Mouse (Mus musculus) v-Abl transformed pro-B cells (cell line): ENCODE data around the gene Id3.

Experiments
- in situ Hi-C, 2 experiments: fragments of 400-800 bp; cut with MboI; formaldehyde crosslinking; loops; one replicate each; pipeline ENCODE4 v1.15.1; 2025; ENCODE audit not compliant: unreplicated experiment in 2 of 2

Gene Id3

DNA sequence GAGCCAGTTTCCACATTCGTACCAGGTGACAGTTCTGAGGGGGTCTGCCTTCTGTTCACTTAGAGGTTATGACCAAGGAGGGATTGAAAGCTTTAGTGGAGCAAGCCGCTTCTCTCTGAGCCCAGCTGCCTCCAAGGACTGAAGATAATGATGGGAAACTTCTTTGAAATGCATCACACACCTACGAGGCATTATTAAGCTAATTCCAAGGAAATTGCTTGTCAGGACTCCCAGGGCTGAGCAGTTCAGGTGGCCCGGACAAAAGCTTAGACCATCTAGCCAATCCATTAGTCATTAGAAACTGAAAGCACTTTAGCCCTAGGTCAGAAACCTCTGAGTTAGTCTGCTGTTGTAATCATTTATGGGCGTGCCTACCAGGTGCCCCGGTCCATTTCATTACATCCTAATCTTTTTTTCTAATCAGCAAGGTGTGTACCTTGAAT lies 3.4 kb downstream of the Id3 start:
- in situ Hi-C loops, result loop anchor here (5.0 kb wide), 1 partner anchor 74 kb away; no protein-coding TSS in a partner anchor

- in situ Hi-C loops, result loop anchor here (5.0 kb wide), 1 partner anchor 75 kb away; no protein-coding TSS in a partner anchor
These were observed 4.3 kb downstream of the Id3 start for GRCm38 (mm10) chr4:136147436-136148135.

DNA sequence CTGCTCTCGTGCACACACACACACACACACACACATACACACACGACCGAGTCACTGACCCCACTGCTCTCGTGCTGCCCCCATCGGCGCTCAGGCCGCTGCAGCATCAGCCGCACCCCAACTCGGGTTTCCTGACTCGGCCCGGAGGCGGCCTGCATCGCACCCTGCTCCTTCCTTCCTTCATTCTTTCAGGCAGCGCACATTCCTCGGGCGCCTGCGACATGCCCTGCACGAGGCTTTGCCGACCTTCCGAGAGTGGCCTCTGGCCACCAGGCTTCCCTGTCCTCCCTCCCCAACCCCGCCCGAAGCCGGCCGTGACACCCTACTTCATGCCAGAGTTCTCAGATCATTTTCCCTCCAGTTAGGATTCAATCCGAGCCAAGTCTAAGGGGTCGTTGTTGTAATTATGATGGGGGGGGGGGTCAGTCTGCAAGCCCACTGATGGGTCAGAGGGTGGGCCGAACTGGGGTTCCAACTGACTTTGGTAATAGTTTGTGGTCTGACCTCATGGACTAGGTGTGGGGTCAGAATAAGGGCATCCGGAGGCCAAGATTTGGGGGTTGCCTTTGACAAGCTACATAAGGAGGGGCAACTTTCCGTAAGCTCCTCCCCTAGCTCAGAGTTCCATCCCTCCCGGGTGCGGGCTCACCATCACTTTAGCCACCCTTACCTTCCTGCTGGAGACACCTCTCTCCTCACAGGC lies 5.2 kb downstream of the Id3 start:
- in situ Hi-C loops, result loop anchor here (5.0 kb wide), 1 partner anchor 76 kb away; no protein-coding TSS in a partner anchor

DNA sequence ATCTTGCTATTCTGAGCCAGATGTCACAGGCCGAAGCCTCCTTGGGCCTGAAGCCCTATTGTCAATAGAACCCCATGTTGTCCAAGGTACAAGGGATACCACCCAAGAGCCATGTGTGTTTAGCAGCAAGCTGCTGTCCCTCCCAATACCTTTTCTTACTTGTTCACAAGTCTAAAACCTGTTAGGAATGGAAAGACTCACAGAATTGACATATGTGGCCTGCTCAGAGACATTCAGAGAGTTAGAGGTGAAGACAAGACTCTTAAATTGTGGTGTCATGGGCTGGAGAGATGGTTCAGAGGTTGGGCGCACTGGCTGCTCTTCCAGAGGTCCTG lies 5.7 kb downstream of the Id3 start:
- in situ Hi-C loops, result loop anchor here (5.0 kb wide), 1 partner anchor 77 kb away; no protein-coding TSS in a partner anchor

- in situ Hi-C loops, result loop anchor here (5.0 to 10.0 kb wide), 4 partner anchors 77 to 345 kb away; no protein-coding TSS in a partner anchor
These were observed 6.4 kb downstream of the Id3 start for GRCm38 (mm10) chr4:136149734-136150133.

GRCm38 (mm10) chr4:136150596-136150995 lies 7.3 kb downstream of the Id3 start:
- in situ Hi-C loops, result loop anchor here (10.0 kb wide), 3 partner anchors 196 to 346 kb away; no protein-coding TSS in a partner anchor

GRCm38 (mm10) chr4:136152821-136153220 lies 9.5 kb downstream of the Id3 start:
- in situ Hi-C loops, result loop anchor here (10.0 kb wide), 3 partner anchors 198 to 348 kb away; no protein-coding TSS in a partner anchor

- in situ Hi-C loops, result loop anchor here (10.0 kb wide), 3 partner anchors 200 to 350 kb away; no protein-coding TSS in a partner anchor
These were observed 11.2 kb downstream of the Id3 start for GRCm38 (mm10) chr4:136154462-136154861.

GRCm38 (mm10) chr4:136158498-136158897 lies 15.2 kb downstream of the Id3 start:
- in situ Hi-C loops, result loop anchor here (10.0 kb wide), 3 partner anchors 204 to 354 kb away; no protein-coding TSS in a partner anchor

DNA sequence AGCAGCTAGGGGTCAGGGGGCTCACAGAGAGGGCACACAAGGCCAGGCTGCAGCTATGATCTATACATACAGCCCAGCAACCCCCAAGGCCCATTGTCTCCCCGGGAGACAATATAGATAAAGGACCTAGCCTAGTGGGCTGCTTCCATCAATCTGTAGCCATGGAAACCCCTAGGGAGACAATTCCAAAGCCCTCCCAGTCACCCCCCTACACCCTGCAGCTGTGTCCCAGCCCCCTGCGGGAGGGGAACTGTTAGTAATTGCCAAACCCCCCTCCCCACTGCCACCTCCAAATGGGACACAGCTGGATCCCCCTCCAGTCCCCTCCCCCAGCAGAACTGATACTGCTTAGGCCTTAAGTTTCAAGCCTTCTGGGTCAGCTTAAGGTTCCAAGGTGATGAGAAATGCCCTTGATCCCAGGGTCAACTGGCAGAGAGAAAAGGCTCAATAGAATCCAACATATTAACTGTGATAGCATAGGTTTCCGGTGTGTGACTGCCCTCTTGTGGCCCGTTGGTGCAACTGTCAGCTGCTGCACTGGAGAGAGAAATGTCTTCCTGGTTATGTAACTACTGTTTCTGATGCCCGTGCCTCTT lies 16.6 kb downstream of the Id3 start:
- in situ Hi-C loops, result loop anchor here (5.0 to 10.0 kb wide), 5 partner anchors 37 to 355 kb away; no protein-coding TSS in a partner anchor

DNA sequence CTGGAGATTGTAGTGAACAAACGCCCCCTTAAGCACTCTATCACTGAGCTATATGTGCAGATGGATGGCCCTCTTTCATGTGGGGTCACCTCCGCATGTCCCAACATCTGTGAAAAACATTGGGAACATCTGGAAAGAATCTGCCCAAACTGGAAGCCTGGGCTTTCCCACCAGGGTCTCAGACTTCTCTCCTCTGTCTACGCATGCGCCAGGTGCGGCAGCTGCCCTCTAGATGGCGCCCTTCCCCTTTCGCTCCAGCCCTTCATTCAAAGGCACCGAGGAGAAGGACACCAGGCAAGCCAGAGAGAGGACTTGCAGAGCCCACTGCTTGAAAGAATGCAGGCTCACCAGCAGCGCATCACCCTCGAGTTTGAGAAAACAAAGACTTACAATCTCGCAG lies 20.2 kb downstream of the Id3 start:
- in situ Hi-C loops, result loop anchor here (5.0 kb wide), 2 partner anchors 34 to 211 kb away; no protein-coding TSS in a partner anchor

DNA sequence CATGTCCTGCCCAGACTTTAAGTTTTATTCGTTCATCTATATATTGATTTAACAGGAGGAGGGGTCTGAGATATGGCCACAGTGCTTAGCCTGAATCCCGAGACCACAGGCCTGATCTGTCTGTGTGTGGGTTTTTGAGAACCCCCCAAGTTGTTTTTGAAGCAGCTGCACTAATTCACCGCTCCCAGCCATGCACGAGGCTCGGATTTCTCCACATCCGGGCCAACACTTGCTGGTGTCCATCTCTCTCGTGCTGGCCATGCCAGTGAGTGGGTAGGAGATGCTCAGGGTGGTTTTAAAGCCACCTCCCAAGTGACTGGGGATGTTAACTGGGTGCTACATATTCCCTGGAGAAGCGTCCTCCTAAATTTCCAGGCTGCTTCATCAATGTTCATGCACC lies 21.7 kb downstream of the Id3 start:
- in situ Hi-C loops, result loop anchor here (5.0 kb wide), 2 partner anchors 32 to 213 kb away; no protein-coding TSS in a partner anchor

DNA sequence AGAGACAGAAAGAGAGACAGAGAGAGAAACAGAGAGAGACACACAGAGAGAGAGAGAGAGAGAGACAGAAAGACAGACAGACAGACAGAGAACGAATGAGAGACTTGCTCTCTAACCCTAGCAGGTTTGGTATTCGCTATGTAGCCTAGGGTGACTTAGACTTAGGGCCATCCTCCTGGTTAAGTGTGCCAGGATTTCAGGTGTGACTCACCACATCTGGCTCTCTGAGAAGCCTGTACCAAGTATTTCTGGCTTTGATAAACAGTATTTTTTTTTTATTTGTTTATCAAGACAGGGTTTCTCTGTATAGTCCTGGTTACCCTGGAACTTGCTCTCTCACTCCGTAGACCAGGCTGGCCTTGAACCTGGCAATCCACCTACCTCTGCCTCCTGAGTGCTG lies 24.4 kb downstream of the Id3 start:
- in situ Hi-C loops, result no loop called here

GRCm38 (mm10) chr4:136170401-136170800 lies 27.1 kb downstream of the Id3 start:
- in situ Hi-C loops, result no loop called here

DNA sequence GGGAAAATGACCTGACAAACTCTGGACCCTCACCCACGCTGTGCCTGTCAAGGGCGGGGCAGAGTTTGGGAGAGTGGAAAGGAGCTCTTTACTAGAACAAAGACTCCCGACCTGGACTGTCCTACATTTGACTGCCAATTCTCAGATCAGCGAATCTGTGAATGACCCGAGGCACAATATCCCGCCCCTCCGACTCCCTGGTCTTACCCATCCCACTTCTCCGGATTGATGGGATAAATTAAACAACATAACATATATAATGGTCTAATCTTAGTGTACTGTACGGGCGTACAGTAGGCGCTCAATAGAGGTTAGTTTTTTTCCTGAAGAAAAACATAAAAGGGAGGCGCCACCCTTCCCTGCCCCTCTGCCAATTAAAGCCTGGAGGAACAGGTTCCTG lies 28.2 kb downstream of the Id3 start:
- in situ Hi-C loops, result no loop called here

DNA sequence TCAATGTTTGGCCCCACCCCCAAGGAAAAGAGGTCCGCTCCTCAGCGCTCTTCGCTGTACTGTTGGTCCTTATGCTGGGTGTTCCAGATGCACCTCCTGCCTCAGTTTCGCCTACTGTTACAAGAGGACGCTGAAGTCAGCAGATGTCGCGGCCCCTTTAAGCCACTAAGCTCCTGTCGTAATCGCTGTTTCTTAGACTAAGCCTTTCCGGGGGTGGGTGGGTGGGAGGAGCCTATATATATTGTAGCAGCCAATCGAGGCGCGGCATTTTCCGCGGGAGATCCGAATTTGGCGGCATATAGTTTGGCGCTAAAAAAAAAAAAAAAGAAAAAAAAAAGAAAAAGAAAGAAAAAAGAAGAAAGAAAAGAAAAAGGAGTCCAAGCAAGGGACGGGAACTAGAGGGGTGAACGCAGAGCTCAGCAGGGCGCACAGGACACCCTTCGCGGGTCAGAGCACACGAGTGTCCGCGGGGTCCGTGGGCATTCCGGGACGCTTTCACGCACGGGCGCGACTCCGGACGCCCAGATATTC lies 28.8 kb downstream of the Id3 start, which contains the start of gene E2f2:
TSS of gene E2f2 (plus strand) at position 384 of the 531 bp plus-strand sequence.
- in situ Hi-C loops, result no loop called here

DNA sequence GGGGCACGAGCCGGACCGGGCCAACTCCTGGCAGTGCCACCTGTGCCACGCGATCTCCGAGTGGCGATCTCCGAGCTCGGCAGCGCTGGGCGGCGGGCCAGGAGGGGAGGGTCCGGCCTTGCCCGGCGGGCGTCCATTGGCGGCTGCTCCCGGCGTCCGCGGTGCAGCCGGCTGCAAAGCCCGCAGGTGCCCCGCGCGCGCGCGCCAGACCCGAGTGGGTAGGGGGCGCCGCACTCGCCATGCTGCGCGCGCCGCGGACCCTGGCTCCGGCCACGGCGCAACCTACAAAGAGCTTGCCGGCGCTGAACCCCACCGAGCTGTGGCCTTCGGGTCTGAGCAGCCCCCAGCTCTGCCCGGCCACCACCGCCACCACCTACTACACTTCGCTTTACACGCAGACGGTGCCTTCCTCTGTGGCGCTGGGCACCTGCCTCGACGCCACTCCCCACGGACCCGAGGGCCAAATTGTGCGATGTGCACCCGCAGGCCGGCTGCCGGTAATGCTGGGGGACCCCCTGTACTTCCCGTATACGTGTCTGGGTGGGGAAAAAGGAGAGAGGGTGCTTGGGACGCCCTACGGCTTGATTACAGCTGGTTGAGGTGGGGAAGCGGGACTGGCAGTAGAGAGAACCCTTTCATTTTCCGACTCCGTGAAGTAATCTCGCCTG lies 29.4 kb downstream of the Id3 start:
- in situ Hi-C loops, result no loop called here

DNA sequence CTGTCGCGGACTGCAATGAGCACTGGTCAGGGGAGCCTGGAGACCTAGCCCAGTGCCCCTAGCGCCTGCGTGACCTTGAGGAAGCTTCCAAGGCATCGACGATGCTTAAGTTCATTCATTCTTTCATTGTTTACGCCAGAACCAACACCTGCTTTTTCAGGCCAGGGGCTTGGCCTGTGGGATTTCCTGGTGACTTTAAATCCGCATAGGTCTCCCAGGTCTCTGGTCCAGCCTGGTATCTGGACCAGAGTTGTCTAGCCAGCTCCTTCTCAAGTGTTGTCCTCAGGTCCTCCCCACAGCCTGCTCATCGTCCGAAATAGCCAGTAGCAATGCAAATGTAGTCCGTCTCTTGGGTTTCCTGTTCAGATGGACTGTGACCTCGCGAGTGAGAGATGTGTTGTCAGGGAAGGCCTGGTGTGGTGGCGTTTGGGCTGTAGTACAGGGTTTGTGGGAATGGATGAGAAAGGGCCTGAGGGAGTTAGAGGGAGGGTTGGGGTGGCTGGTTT lies 30.0 kb downstream of the Id3 start:
- in situ Hi-C loops, result no loop called here

- in situ Hi-C loops, result no loop called here
These were observed 31.2 kb downstream of the Id3 start for GRCm38 (mm10) chr4:136174216-136175193.
